In the genomic region with DNA sequence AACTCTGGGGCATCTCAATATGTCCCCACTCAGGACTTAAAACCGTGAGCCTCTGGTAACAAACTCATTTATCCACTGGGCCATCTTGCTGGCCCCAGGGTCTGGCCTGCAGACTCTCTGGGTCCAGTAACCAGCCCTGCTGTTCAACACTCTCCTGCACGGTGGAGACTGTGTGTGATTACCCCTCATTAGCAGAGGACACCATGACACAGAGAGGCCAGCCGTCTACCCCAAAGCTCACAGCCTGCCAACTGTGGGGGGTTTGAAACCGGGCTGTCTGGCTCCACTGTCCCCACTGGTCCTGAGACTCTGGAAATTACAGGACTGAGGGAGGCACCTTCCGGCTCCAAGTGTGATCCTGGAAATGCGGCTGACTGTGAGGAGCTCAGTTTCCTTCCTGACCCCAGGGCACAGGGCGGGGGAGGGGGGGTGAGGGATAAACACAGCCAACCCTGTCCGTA, we compare ENCODE assay signal across 9 mouse cellular contexts. TPM values are rescaled to one million over a fixed set of nuclear protein-coding genes. Genes with fewer than 3 reads are reported as not detected.
DNase-seq lines count a peak whose midpoint lies in the region; ATAC-seq and TF ChIP-seq lines count a peak whose summit lies in the region.
"Had no signal": no experiment of that assay in that cellular context is flagged by ENCODE, and none has a peak within 500 bp of the region (broad histone marks: within the 10 kb centered on the region; RNA-seq: fewer than 3 reads in every experiment).

No protein-coding gene starts in this region.

- 14% methylated on average over 8 of the region's 8 CpGs for WGBS in embryonic facial prominence, embryonic 12.5 days
- 30% methylated on average over 8 of the region's 8 CpGs for WGBS in hindbrain, embryonic 12.5 days
- 17% methylated on average over 8 of the region's 8 CpGs for WGBS in liver, embryonic 12.5 days (ENCODE audit: insufficient replicate concordance)
- 55% methylated on average over 8 of the region's 8 CpGs for WGBS in small intestine, adult 2 months

- H3K4me1 ChIP-seq in ES-Bruce4 (ENCODE audit: control insufficient read depth, insufficient read depth, low read length): no peaks in the 10 kb centered on the region
- peaks cover 36% of the 10 kb centered on the region for H3K4me1 ChIP-seq in embryonic facial prominence, embryonic 12.5 days
- H3K4me1 ChIP-seq in hindbrain, embryonic 12.5 days: peaks cover 38% of the 10 kb centered on the region
- peaks cover 41% of the 10 kb centered on the region for H3K4me1 ChIP-seq in liver, embryonic 12.5 days
- H3K4me1 ChIP-seq in small intestine, adult 2 months (ENCODE audit: control insufficient read depth, insufficient read depth, insufficient read length, low read length): peaks cover 8% of the 10 kb centered on the region

- peak overlapping the region; percentile 78; the same call in 1 of the 2 replicates for H3K9ac ChIP-seq in ES-Bruce4 (ENCODE audit: low read depth, poor library complexity, severe bottlenecking)
- H3K9ac ChIP-seq in embryonic facial prominence, embryonic 12.5 days: peak overlapping the region; percentile 79
- H3K9ac ChIP-seq in hindbrain, embryonic 12.5 days: peak overlapping the region; percentile 53; the same call in 1 of the 2 replicates
- H3K9ac ChIP-seq in liver, embryonic 12.5 days: no peak overlapping the region

- 0 out of 2 replicates have a peak, but pooled peaks have one; percentile 26 for TF ChIP-seq EP300 in ES-Bruce4 (IDR thresholded peaks at IDR 0.05; ENCODE audit: insufficient read depth, low read depth, low read length)

- no peaks in the 10 kb centered on the region for H3K27me3 ChIP-seq in ES-Bruce4 (ENCODE audit: control insufficient read depth, insufficient read depth, low read length, poor library complexity, severe bottlenecking)
- H3K27me3 ChIP-seq in embryonic facial prominence, embryonic 12.5 days: no peaks in the 10 kb centered on the region
- no peaks in the 10 kb centered on the region for H3K27me3 ChIP-seq in hindbrain, embryonic 12.5 days
- peaks cover 58% of the 10 kb centered on the region for H3K27me3 ChIP-seq in liver, embryonic 12.5 days (replicated peaks)
- no peaks in the 10 kb centered on the region for H3K27me3 ChIP-seq in small intestine, adult 2 months (ENCODE audit: control insufficient read depth, insufficient read depth, low read length)

- no peaks in the 10 kb centered on the region; the same call in 1 of the 2 replicates for H3K36me3 ChIP-seq in ES-Bruce4 (ENCODE audit: control insufficient read depth, insufficient read depth, low read length, poor library complexity, severe bottlenecking)
- H3K36me3 ChIP-seq in embryonic facial prominence, embryonic 12.5 days: peaks cover 17% of the 10 kb centered on the region
- no peaks in the 10 kb centered on the region for H3K36me3 ChIP-seq in hindbrain, embryonic 12.5 days
- H3K36me3 ChIP-seq in liver, embryonic 12.5 days: no peaks in the 10 kb centered on the region
- H3K36me3 ChIP-seq in small intestine, adult 2 months (ENCODE audit: control insufficient read depth, insufficient read depth, low read length): no peaks in the 10 kb centered on the region

- no peak for DNase-seq in cerebellum, adult 18-20 months
- no peak for DNase-seq in cerebellum, postnatal 14 days
- no peak for DNase-seq in ovary, adult 18-20 months (ENCODE audit: low spot score)

- H3K9me3 ChIP-seq in ES-Bruce4 (replicated peaks; ENCODE audit: control insufficient read depth, insufficient read depth, low read length, poor library complexity, severe bottlenecking): no peaks in the 10 kb centered on the region
- no peaks in the 10 kb centered on the region for H3K9me3 ChIP-seq in embryonic facial prominence, embryonic 12.5 days
- no peaks in the 10 kb centered on the region for H3K9me3 ChIP-seq in hindbrain, embryonic 12.5 days (replicated peaks)
- H3K9me3 ChIP-seq in liver, embryonic 12.5 days (replicated peaks): no peaks in the 10 kb centered on the region

- peak overlapping the region; percentile 71 for H3K4me3 ChIP-seq in ES-Bruce4 (ENCODE audit: low read depth, low read length)
- peak overlapping the region; percentile 81 for H3K4me3 ChIP-seq in embryonic facial prominence, embryonic 12.5 days
- H3K4me3 ChIP-seq in hindbrain, embryonic 12.5 days: peak overlapping the region; percentile 81
- no peak overlapping the region for H3K4me3 ChIP-seq in liver, embryonic 12.5 days
- H3K4me3 ChIP-seq in small intestine, adult 2 months (ENCODE audit: low read depth, low read length): peak overlapping the region; percentile 73

- TF ChIP-seq CTCF in ES-Bruce4 (IDR thresholded peaks at IDR 0.05; ENCODE audit: low read depth, low read length): no peak
- no peak for TF ChIP-seq CTCF in small intestine, adult 2 months (IDR thresholded peaks at IDR 0.05; ENCODE audit: extremely low read depth, insufficient read length, insufficient replicate concordance, low read depth, low read length)

- TF ChIP-seq POLR2A in ES-Bruce4 (IDR thresholded peaks at IDR 0.05; ENCODE audit: insufficient read depth, low read length): no peak
- TF ChIP-seq POLR2A in small intestine, adult 2 months (IDR thresholded peaks at IDR 0.05; ENCODE audit: low read depth, low read length): no peak

- peak overlapping the region; percentile 77 for H3K4me2 ChIP-seq in embryonic facial prominence, embryonic 12.5 days (replicated peaks)
- H3K4me2 ChIP-seq in hindbrain, embryonic 12.5 days (replicated peaks): peak overlapping the region; percentile 73
- H3K4me2 ChIP-seq in liver, embryonic 12.5 days: peak overlapping the region; percentile 90

- H3K27ac ChIP-seq in ES-Bruce4 (ENCODE audit: insufficient read depth, low read length): no peak overlapping the region
- peak overlapping the region; percentile 66; the same call in 1 of the 2 replicates for H3K27ac ChIP-seq in embryonic facial prominence, embryonic 12.5 days
- H3K27ac ChIP-seq in hindbrain, embryonic 12.5 days: no peak overlapping the region
- 0 out of 2 replicates have a peak overlapping the region, but pooled peaks have one; percentile 2 for H3K27ac ChIP-seq in liver, embryonic 12.5 days
- H3K27ac ChIP-seq in small intestine, adult 2 months (ENCODE audit: insufficient read depth, low read depth, low read length): peak overlapping the region; percentile 55
- H3K27ac ChIP-seq: macrophage had no signal

- ATAC-seq in embryonic facial prominence, embryonic 12.5 days (ENCODE audit: insufficient number of reproducible peaks, insufficient read depth, low FRiP score, low TSS enrichment): no peak
- no peak for ATAC-seq in hindbrain, embryonic 12.5 days (ENCODE audit: low FRiP score)
- no peak for ATAC-seq in liver, embryonic 12.5 days

RNA-seq across cellular contexts. Expression of gene Rilpl1, which starts 2.0 kb away (rescaled TPM):
- 16.6 and 18.0 TPM in 2 replicates for polyA plus RNA-seq in ES-Bruce4 (2011; ENCODE audit: insufficient read depth, insufficient read length, low read depth, missing spikeins)
- polyA plus RNA-seq in embryonic facial prominence, embryonic 12.5 days (2016; fragmentation: Nextera tagmentation; extraction: Ambion mirVana): 29.2 and 29.6 TPM in 2 replicates
- 18.9 and 20.9 TPM in 2 replicates for polyA plus RNA-seq in hindbrain, embryonic 12.5 days (2016; fragmentation: Nextera tagmentation; extraction: Ambion mirVana)
- 4.5 and 4.9 TPM in 2 replicates for polyA plus RNA-seq in liver, embryonic 12.5 days (2016; fragmentation: Nextera tagmentation; extraction: Ambion mirVana)
- polyA plus RNA-seq in small intestine, adult 2 months (2012; rRNA removed): 2.3 and 2.9 TPM in 2 replicates

RNA-seq across cellular contexts. Expression of gene Tmed2, which starts 11.3 kb away (rescaled TPM):
- polyA plus RNA-seq in ES-Bruce4 (2011; ENCODE audit: insufficient read depth, insufficient read length, low read depth, missing spikeins): 193 and 281 TPM in 2 replicates
- polyA plus RNA-seq in embryonic facial prominence, embryonic 12.5 days (2016; fragmentation: Nextera tagmentation; extraction: Ambion mirVana): 453 and 479 TPM in 2 replicates
- polyA plus RNA-seq in hindbrain, embryonic 12.5 days (2016; fragmentation: Nextera tagmentation; extraction: Ambion mirVana): 418 and 446 TPM in 2 replicates
- polyA plus RNA-seq in liver, embryonic 12.5 days (2016; fragmentation: Nextera tagmentation; extraction: Ambion mirVana): 394 and 403 TPM in 2 replicates
- 182 and 188 TPM in 2 replicates for polyA plus RNA-seq in small intestine, adult 2 months (2012; rRNA removed)

RNA-seq across cellular contexts. Expression of gene Ddx55, which starts 23.4 kb away (rescaled TPM):
- polyA plus RNA-seq in ES-Bruce4 (2011; ENCODE audit: insufficient read depth, insufficient read length, low read depth, missing spikeins): 13.2 and 13.7 TPM in 2 replicates
- 17.4 and 18.3 TPM in 2 replicates for polyA plus RNA-seq in embryonic facial prominence, embryonic 12.5 days (2016; fragmentation: Nextera tagmentation; extraction: Ambion mirVana)
- 18.0 and 19.1 TPM in 2 replicates for polyA plus RNA-seq in hindbrain, embryonic 12.5 days (2016; fragmentation: Nextera tagmentation; extraction: Ambion mirVana)
- 11.9 and 12.4 TPM in 2 replicates for polyA plus RNA-seq in liver, embryonic 12.5 days (2016; fragmentation: Nextera tagmentation; extraction: Ambion mirVana)
- 8.7 and 12.1 TPM in 2 replicates for polyA plus RNA-seq in small intestine, adult 2 months (2012; rRNA removed)

RNA-seq across cellular contexts. Expression of gene Snrnp35, which starts 46.3 kb away (rescaled TPM):
- 27.1 and 28.6 TPM in 2 replicates for polyA plus RNA-seq in ES-Bruce4 (2011; ENCODE audit: insufficient read depth, insufficient read length, low read depth, missing spikeins)
- 26.5 and 27.2 TPM in 2 replicates for polyA plus RNA-seq in embryonic facial prominence, embryonic 12.5 days (2016; fragmentation: Nextera tagmentation; extraction: Ambion mirVana)
- 23.8 and 27.2 TPM in 2 replicates for polyA plus RNA-seq in hindbrain, embryonic 12.5 days (2016; fragmentation: Nextera tagmentation; extraction: Ambion mirVana)
- 17.8 and 18.3 TPM in 2 replicates for polyA plus RNA-seq in liver, embryonic 12.5 days (2016; fragmentation: Nextera tagmentation; extraction: Ambion mirVana)
- 1.2 and 1.8 TPM in 2 replicates for polyA plus RNA-seq in small intestine, adult 2 months (2012; rRNA removed)

RNA-seq across cellular contexts. Expression of gene Eif2b1, which starts 49.7 kb away (rescaled TPM):
- 57.1 and 61.3 TPM in 2 replicates for polyA plus RNA-seq in ES-Bruce4 (2011; ENCODE audit: insufficient read depth, insufficient read length, low read depth, missing spikeins)
- polyA plus RNA-seq in embryonic facial prominence, embryonic 12.5 days (2016; fragmentation: Nextera tagmentation; extraction: Ambion mirVana): 71.6 and 72.6 TPM in 2 replicates
- 66.0 and 69.5 TPM in 2 replicates for polyA plus RNA-seq in hindbrain, embryonic 12.5 days (2016; fragmentation: Nextera tagmentation; extraction: Ambion mirVana)
- polyA plus RNA-seq in liver, embryonic 12.5 days (2016; fragmentation: Nextera tagmentation; extraction: Ambion mirVana): 74.6 and 80.1 TPM in 2 replicates
- polyA plus RNA-seq in small intestine, adult 2 months (2012; rRNA removed): 9.1 and 12.5 TPM in 2 replicates

Comparison
In these comparisons a context has a peak if more than half of its experiments do, and no peak if none do; other contexts are left out.
1. H3K27ac ChIP-seq: peak in embryonic facial prominence, embryonic 12.5 days (single experiment), liver, embryonic 12.5 days (single experiment) and small intestine, adult 2 months (single experiment); none in ES-Bruce4 (single experiment) and hindbrain, embryonic 12.5 days (single experiment).
2. Peak in every context shown above with its lines, with median percentiles within 50 percentile points of each other: H3K4me2 ChIP-seq.